Mouse (Mus musculus): Measurements from ENCODE around the gene Txnip. TPM values are rescaled to one million over a fixed set of nuclear protein-coding genes. Genes with fewer than 3 reads are reported as not detected.
"Not testable (repeated sequence)": the region's sequence is repeated elsewhere in the genome, so short reads cannot be mapped to it uniquely, and the experiment has no call there.

Txnip gene
- polyA plus RNA-seq, 1 experiment: 163 TPM

GRCm38 (mm10) chr3:96601251-96601787 is 43.6 kb downstream of the Txnip start:
- Histone ChIP-seq H3K27ac (ENCODE audit: control insufficient read depth, insufficient read depth, low read depth, low read length, poor library complexity) (peak overlapping the region; percentile 37; the same call in 1 of the 2 replicates), H3K4me3 (replicated peaks; ENCODE audit: control insufficient read depth, low read depth, low read length) (peak overlapping the region; percentile 56), H3K4me1 (ENCODE audit: control insufficient read depth, insufficient read depth, low read length) (peaks cover 1% of the 10 kb centered on the region; the same call in 1 of the 2 replicates)
- WGBS: 3% methylated on average over 40 of the region's 40 CpGs
- no peak for TF ChIP-seq CTCF (IDR thresholded peaks at IDR 0.05; ENCODE audit: control insufficient read depth, insufficient read depth, low read length)
- 0 out of 2 replicates have a peak, but pooled peaks have one; percentile 11 for TF ChIP-seq POLR2A (IDR thresholded peaks at IDR 0.05; ENCODE audit: borderline replicate concordance, control insufficient read depth, low read depth, low read length)

GRCm38 (mm10) chr3:96601941-96602703 is 44.4 kb downstream of the Txnip start:
- TF ChIP-seq POLR2A (IDR thresholded peaks at IDR 0.05; ENCODE audit: borderline replicate concordance, control insufficient read depth, low read depth, low read length) (no peak), CTCF (IDR thresholded peaks at IDR 0.05; ENCODE audit: control insufficient read depth, insufficient read depth, low read length) (no peak)
- peaks cover 1% of the 10 kb centered on the region; the same call in 1 of the 2 replicates for H3K4me1 ChIP-seq (ENCODE audit: control insufficient read depth, insufficient read depth, low read length)
- no peak overlapping the region for H3K27ac ChIP-seq (ENCODE audit: control insufficient read depth, insufficient read depth, low read depth, low read length, poor library complexity)
- 64% methylated on average over 10 of the region's 10 CpGs for WGBS
- H3K4me3 ChIP-seq (replicated peaks; ENCODE audit: control insufficient read depth, low read depth, low read length): no peak overlapping the region

DNA sequence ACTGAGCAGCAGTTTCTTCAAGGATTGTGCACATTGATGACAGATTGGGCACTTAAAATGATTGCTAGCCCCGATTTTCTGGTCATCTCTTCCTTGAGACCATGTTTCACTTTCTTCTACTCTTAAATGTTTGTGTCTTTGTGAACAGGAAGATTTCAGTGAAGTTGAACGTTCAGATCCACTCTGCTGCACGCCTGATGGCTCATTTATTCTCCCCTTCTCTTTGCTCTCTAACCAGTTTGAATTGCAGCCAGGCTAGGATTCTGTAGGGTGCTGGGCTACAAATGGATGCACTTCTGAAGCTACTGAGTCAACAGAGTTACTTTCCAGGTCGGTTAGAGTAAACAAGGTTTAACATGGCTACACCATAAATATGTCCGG is 44.9 kb downstream of the Txnip start:
- H3K4me3 ChIP-seq (replicated peaks; ENCODE audit: control insufficient read depth, low read depth, low read length): no peak overlapping the region
- WGBS: 58% methylated on average over 5 of the region's 5 CpGs
- H3K27ac ChIP-seq (ENCODE audit: control insufficient read depth, insufficient read depth, low read depth, low read length, poor library complexity): no peak overlapping the region
- TF ChIP-seq POLR2A (IDR thresholded peaks at IDR 0.05; ENCODE audit: borderline replicate concordance, control insufficient read depth, low read depth, low read length): no peak
- no peak for TF ChIP-seq CTCF (IDR thresholded peaks at IDR 0.05; ENCODE audit: control insufficient read depth, insufficient read depth, low read length)
- H3K4me1 ChIP-seq (ENCODE audit: control insufficient read depth, insufficient read depth, low read length): peaks cover 1% of the 10 kb centered on the region; the same call in 1 of the 2 replicates

- Histone ChIP-seq H3K4me3 (replicated peaks; ENCODE audit: control insufficient read depth, low read depth, low read length) (no peak overlapping the region), H3K4me1 (ENCODE audit: control insufficient read depth, insufficient read depth, low read length) (0 out of 2 replicates have a peak, but pooled peaks cover 1% of the 10 kb centered on the region), H3K27ac (ENCODE audit: control insufficient read depth, insufficient read depth, low read depth, low read length, poor library complexity) (no peak overlapping the region)
- WGBS: 80% methylated on average over 5 of the region's 5 CpGs
- no peak for TF ChIP-seq POLR2A (IDR thresholded peaks at IDR 0.05; ENCODE audit: borderline replicate concordance, control insufficient read depth, low read depth, low read length)
- no peak for TF ChIP-seq CTCF (IDR thresholded peaks at IDR 0.05; ENCODE audit: control insufficient read depth, insufficient read depth, low read length)
These were observed 45.6 kb downstream of the Txnip start for GRCm38 (mm10) chr3:96603311-96603710.

GRCm38 (mm10) chr3:96606007-96606406 is 48.2 kb downstream of the Txnip start:
- not testable (repeated sequence) for H3K4me1 ChIP-seq (ENCODE audit: control insufficient read depth, insufficient read depth, low read length); H3K4me3 ChIP-seq (replicated peaks; ENCODE audit: control insufficient read depth, low read depth, low read length); H3K27ac ChIP-seq (ENCODE audit: control insufficient read depth, insufficient read depth, low read depth, low read length, poor library complexity)
- WGBS: 85% methylated on average over 4 of the region's 4 CpGs

DNA sequence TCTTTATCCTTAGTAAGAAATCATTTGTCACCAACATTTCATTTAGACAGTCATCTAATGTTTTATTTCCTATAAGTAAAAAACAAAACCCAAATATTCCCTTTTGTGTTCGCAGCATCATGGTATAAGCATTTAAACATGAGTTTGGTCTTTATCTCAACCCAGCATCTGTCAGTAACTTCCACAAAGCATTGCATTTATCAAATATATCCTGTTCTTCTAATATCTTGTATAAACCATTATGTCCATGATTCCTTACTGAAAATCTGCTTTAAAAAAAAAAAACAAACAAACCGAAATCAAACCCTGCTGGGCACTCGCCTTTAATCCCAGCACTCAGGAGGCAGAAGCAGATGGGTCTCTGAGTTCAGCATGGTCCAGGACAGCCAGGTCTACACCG is 48.9 kb downstream of the Txnip start:
- Histone ChIP-seq H3K4me1 (ENCODE audit: control insufficient read depth, insufficient read depth, low read length) (no peaks in the 10 kb centered on the region), H3K27ac (ENCODE audit: control insufficient read depth, insufficient read depth, low read depth, low read length, poor library complexity) (no peak overlapping the region), H3K4me3 (replicated peaks; ENCODE audit: control insufficient read depth, low read depth, low read length) (no peak overlapping the region)
- WGBS: 76% methylated on average over 4 of the region's 4 CpGs
- TF ChIP-seq POLR2A (IDR thresholded peaks at IDR 0.05; ENCODE audit: borderline replicate concordance, control insufficient read depth, low read depth, low read length): no peak
- TF ChIP-seq CTCF (IDR thresholded peaks at IDR 0.05; ENCODE audit: control insufficient read depth, insufficient read depth, low read length): no peak

Other genes with a start within 250 kb of the Txnip start
- gene BC107364, start 105.7 kb upstream of the Txnip start, polyA plus RNA-seq (2011; ENCODE audit: insufficient read depth, insufficient read length, low replicate concordance, missing spikeins): not detected in 2 replicates
- gene Hfe2, start 32.8 kb upstream of the Txnip start, polyA plus RNA-seq (2011; ENCODE audit: insufficient read depth, insufficient read length, low replicate concordance, missing spikeins): 0.75 TPM in 1 of 2 replicates, not detected in the other
- not detected in 2 replicates for gene Gm16253, start 19.0 kb downstream of the Txnip start, polyA plus RNA-seq (2011; ENCODE audit: insufficient read depth, insufficient read length, low replicate concordance, missing spikeins)
- gene Polr3gl, start 36.2 kb downstream of the Txnip start, polyA plus RNA-seq (2011; ENCODE audit: insufficient read depth, insufficient read length, low replicate concordance, missing spikeins): 61.0 and 72.3 TPM in 2 replicates
- not detected in 2 replicates for gene Ankrd34a, start 38.7 kb downstream of the Txnip start, polyA plus RNA-seq (2011; ENCODE audit: insufficient read depth, insufficient read length, low replicate concordance, missing spikeins)
- gene Lix1l, start 43.2 kb downstream of the Txnip start, polyA plus RNA-seq (2011; ENCODE audit: insufficient read depth, insufficient read length, low replicate concordance, missing spikeins): 3.3 and 5.7 TPM in 2 replicates
- gene Rbm8a, start 72.0 kb downstream of the Txnip start, polyA plus RNA-seq (2011; ENCODE audit: insufficient read depth, insufficient read length, low replicate concordance, missing spikeins): 154 and 168 TPM in 2 replicates
- 11.4 and 14.9 TPM in 2 replicates for gene Pex11b, start 77.4 kb downstream of the Txnip start, polyA plus RNA-seq (2011; ENCODE audit: insufficient read depth, insufficient read length, low replicate concordance, missing spikeins)
- not detected in 2 replicates for gene Gm42957, start 77.5 kb downstream of the Txnip start, polyA plus RNA-seq (2011; ENCODE audit: insufficient read depth, insufficient read length, low replicate concordance, missing spikeins)
- 1.00 and 1.6 TPM in 2 replicates for gene Itga10, start 87.6 kb downstream of the Txnip start, polyA plus RNA-seq (2011; ENCODE audit: insufficient read depth, insufficient read length, low replicate concordance, missing spikeins)
- gene Ankrd35, start 112.2 kb downstream of the Txnip start, polyA plus RNA-seq (2011; ENCODE audit: insufficient read depth, insufficient read length, low replicate concordance, missing spikeins): 5.4 and 15.5 TPM in 2 replicates
- 22.0 and 34.9 TPM in 2 replicates for gene Pias3, start 138.4 kb downstream of the Txnip start, polyA plus RNA-seq (2011; ENCODE audit: insufficient read depth, insufficient read length, low replicate concordance, missing spikeins)
- gene Nudt17, start 150.6 kb downstream of the Txnip start, polyA plus RNA-seq (2011; ENCODE audit: insufficient read depth, insufficient read length, low replicate concordance, missing spikeins): 1.4 TPM in 1 of 2 replicates, not detected in the other
- gene Polr3c, start 169.7 kb downstream of the Txnip start, polyA plus RNA-seq (2011; ENCODE audit: insufficient read depth, insufficient read length, low replicate concordance, missing spikeins): 19.6 and 26.5 TPM in 2 replicates
- 12.2 and 17.2 TPM in 2 replicates for gene Rnf115, start 169.7 kb downstream of the Txnip start, polyA plus RNA-seq (2011; ENCODE audit: insufficient read depth, insufficient read length, low replicate concordance, missing spikeins)